Mouse (Mus musculus) kidney, adult 9 months (tissue): ENCODE data around the gene Vegfd.

Experiments used
- DNase-seq: peaks from one replicate; pipeline ENCODE4 v3.0.0; 2022

Vegfd gene

DNA sequence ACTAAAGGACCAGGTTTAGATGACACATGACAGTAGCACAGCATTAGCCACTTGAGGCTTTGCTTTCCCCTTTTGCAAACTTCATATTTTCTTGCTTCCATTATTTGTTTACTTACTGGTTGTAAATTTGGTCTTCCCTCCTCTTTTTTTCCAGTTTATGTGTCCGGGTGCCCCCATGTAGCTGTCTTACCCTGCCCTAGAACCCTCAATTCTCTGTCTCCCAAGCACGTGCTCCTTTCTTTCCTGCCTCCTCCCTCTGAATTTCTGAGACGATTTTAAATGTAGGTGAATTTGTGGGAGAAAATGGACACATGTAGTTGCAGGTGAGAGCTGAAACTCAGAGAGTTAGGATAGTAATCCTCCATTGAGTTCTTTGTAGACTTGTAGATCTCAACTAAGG lies 47.3 kb downstream of the Vegfd start:
- DNase-seq: no peak

DNA sequence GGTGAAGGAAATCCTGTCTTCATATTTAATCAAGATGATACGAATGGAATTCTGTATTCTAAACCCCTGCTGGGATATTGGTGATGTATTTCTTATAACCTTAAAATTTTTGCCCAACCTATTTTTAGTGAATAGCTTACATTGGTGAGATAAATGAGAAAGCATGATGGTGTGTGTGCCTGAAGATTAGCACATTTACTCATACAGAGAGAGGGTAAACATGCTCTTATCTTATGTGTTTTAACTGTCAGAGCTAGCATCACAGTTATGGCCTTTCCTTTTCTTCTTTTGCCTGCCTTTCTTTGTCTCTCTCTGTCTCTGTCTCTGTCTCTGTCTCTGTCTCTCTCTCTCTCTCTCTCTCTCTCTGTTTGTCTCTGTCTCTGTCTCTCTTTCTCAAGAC lies 51.6 kb downstream of the Vegfd start:
- no peak for DNase-seq

DNA sequence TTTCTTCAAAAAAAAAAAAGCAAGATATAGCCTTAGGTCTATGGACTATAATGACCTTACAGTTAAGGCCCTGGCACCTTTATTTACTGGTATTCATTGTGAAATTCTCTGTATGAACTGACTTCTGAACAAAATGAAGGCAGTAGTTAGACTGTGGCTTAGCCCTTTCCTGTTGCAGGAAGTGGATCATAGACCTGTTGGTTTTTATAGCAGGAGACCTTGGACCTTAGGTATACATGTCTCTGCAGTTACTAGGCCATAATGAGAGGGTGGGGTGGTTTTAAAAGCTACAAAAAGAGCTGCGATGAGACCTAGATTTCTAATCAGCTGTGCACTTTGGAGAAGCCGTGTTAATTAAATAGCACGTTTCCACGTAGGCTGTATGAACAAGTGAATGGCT lies 54.1 kb downstream of the Vegfd start:
- no peak for DNase-seq

DNA sequence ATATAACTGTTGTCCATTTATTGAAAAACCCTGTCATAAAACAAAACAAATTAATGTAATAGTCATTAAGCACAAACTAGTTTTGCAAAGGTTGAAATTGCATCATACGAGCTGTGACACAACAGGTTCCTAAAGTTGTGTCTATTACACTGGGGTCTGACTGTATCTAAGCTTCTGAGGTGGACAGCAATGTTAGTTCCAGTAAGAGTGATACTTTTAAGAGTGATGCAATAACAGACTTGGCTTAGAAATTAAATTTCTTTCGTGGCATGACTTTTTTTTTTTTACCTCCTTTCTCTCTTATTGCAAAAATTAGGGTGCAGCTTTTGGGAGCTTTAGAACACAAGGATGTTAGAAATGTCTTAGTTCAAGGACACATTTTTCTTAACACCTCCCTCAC lies 55.0 kb downstream of the Vegfd start:
- DNase-seq: no peak

DNA sequence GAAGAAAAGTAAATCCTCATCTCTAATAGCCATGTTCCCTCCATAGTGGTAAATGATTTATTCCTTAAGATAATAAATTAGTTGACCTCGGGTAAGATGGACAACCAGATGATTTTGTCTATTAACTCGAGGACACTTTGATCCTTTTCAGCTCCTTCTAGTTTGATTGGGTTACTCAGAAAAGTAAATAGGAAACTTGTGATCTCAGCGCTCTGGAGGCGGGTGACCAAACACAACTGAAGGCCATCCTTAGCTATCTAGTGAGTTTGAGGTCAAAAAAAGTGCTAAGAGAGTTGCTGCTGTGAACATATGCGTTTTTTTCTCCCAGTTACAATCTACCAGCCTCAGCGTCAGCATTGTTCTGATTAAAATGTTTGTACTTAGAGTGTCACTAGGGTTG lies 57.4 kb downstream of the Vegfd start:
- peak; percentile 70 for DNase-seq

DNA sequence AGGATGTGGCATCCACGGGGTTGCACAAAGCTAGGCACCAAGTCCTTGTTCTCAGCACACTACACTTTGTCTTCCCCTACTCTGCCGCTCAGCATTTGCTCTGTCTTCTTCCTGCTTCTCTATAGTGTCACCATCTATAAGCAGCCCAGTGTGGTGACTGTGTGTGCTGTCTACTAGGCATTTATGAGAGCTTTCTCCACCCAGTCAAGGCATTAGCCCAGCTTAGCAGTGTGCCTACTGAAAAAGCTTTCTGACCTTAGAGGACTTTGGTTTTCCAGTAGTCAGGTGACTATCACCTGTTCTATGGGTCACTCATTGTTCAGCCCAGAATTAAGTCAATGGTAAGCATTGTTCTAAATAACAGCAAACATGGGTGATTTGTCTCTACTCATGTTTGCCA lies 58.0 kb downstream of the Vegfd start:
- peak; percentile 39 for DNase-seq

DNA sequence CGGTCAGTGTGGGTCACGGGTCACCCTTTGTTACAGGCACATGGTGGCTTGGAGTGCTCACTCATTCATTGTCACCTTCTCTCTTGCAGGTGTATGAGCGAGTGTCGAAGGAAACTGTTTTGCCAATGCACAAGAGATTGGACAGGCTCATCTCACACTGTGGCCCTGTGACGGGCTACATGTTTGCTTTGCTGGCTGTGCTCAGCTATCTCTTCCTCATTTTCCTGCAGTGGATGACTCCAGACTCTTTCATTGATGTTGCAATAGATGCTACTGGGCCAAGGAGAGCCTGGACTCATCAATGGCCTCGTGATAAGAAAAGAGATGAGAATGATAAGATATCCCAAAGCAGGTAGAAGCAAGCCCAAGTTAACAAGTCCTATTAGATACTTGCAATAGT lies 58.4 kb downstream of the Vegfd start:
- no peak for DNase-seq

DNA sequence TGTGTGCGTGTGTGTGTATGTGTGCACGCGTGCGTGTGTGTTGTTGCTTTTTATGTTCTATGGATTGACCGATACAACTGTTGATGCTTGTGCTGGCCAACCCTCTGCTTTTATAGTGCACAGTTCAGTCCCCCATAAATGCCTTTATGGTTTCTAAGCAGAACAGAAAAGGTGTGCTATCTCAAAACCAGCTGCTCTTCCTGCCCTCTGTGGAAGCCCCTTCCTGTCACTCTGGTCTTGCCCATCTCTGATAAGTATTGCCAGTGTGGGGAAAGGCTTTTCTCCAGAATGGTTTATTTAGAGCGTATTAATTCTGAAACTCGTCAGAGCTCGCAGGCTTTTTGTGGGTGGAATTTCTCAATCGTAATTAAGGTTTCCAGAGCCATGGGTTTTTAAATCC lies 59.5 kb downstream of the Vegfd start:
- no peak for DNase-seq

DNA sequence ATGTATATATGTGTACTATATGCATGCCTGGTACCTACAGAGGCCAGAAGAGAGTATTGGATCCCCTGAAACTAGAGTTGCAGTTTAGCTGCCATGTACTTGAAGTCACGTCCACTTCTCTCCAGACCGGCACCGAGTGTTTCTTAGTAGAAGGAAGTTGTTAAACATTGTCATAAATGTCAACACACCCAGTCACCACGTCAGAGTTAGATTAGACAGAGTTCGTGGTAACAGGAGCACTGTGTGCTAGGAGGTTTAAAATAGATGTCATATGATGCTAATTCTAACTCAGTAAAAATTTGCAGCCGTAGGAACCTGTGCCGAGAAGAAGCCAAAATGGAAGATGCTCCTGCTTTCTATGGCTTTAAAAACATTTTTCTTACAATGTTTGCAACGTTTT lies 63.5 kb downstream of the Vegfd start, which contains the start of gene Asb11:
TSS of gene Asb11 (plus strand) at position 286 of the 400 bp plus-strand sequence.
- DNase-seq: no peak

DNA sequence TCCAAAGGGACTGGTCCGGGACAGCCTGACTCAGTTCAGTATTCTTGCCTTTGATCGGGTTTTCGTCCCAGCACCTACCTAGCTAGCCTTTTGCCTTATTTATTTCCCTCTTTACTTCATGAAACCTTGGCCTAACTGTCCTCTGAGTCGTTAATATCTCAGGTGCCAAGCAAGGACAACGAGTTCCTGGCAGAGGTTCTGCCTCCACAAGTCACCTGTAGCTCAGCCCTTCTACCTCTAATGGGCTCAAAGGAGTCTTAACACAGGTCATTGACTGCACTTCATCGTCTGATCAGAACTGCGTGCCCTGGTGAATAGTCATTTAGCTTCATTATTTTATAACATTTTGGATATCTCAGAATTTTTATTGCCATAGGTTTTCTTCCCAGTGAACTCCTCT lies 66.3 kb downstream of the Vegfd start:
- DNase-seq: peak; percentile 57

DNA sequence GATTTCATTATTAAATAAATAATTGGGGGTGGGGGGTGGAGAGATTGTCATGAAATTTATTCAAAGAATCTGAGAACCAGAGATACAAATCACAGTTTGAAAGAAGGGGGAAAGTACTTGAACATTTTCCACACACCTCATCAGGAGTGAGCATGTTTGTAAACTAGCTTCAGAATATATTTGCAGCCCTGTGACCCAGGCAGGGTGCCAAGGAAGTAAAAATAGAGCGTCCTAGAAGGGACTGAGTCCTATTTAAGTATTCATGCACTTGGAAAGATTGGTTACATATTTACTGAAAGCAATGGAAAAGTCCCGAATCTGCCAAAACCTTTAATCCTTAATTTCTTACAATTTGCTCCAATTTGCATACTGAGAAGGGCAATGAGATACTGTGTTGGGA lies 67.0 kb downstream of the Vegfd start:
- peak; percentile 95 for DNase-seq

DNA sequence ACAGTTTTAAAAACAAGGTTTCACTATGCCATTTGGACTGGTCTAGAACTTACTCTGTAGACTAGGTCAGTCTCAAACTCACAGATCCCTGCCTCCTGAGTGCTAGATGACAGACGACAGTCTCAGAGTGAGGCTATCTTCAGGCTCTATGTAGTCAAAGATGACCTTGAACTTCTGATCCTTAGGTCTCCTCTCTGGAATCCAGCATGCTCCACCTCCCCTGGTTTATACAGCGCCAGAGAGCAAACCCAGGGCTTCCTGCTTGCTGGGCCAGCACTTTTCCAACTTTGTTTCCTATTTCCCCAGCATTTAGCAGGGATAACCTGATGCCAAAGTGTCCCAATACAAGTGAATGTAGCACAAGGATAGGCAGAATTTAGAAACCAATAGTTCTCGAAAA lies 67.5 kb downstream of the Vegfd start:
- peak; percentile 56 for DNase-seq

DNA sequence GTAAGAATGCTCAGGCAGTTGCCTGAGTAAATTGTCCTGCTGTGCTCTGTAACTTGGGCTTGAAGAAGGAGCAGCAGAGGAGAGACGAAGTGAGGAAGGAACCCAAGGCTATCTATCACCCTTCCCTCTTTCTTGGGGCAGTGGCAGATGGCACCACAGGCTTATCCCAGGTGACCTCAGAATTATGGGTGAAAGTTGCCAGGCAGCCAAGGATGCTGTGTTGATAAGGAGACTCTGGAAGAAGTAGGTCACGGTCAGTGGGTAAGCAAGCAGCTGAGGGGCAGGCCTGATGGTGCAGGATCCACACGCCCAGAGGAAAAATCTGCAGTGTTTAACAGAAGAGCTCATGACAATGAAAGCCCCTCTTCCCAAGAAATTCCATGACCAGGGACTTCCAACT lies 68.1 kb downstream of the Vegfd start:
- DNase-seq: no peak

DNA sequence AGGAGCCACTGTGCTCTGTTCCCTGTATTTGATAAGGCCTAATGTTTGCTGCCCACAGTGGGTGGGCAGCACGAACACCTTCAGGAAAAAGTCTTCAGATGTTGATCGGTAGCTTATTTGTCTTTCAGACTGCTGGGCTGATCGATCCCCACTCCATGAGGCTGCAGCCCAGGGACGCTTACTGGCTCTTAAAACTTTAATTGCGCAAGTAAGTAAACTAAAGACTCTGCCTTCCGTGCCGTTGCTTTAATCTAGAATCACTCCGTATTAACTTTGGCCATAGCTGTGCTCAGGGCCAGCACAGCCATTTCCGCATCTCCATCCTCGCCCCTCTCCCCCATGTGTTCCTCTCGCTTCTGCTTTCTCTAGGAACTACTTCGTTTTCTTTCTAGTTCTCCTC lies 72.4 kb downstream of the Vegfd start:
- DNase-seq: no peak

DNA sequence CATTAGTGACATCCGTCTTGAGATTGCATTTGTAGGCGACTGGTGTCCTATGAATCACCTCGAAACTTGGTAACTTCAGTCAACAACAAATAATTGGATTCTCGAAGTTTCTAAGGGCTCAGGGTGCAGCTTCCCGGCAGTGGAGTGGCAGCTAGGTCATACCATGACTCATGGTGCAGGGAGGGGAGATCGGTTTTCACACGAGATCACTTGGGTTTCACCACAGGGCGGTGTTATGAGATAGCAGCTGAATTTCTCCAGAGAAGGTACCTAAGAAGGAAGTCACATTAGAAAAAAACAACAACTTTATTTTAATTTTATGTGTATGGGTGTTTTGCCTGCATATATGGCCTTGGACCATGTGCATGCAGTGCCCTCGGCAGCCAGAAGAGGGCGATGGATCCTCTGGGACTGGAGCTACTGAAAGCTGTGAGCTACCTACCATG lies 73.0 kb downstream of the Vegfd start:
- DNase-seq: no peak

DNA sequence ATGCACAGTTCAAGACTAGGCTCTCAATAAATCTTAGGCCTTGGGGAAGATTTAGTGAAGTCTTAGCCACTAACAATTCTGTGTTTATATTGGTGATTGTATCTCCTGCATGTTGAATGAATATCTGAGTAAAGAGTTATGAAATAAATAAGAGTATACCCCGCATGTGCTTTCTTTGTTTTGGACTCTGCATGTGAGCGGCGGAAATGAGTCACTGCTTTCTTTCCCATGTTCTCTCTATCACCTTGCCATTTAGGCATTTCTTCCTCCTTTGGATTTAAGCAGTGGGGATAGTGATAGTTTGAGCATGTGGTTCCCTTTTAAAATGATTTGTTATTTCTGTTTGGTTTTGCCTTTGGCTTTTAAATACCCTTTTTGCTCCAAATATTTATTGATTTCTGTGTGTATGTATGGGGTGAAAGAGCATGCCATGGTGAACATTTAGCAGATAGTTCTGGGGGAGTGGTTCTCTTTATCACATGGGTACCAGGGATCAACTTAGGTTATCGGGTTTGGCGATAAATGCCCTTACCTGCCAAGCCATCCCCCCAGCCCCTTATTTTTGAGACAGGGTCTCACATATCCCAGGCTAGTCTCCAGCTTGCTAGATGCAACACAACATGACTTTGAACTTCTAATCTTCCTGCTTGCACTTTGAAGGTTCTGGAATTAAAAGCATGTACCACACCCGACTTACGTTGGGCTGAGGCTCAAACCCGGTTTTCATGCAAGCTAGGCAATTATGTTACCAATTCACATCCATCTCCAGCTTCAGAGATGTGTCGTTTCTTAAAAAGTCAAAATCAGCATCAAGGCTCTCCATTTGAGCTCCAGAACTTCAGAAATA lies 73.9 kb downstream of the Vegfd start:
- DNase-seq: no peak

DNA sequence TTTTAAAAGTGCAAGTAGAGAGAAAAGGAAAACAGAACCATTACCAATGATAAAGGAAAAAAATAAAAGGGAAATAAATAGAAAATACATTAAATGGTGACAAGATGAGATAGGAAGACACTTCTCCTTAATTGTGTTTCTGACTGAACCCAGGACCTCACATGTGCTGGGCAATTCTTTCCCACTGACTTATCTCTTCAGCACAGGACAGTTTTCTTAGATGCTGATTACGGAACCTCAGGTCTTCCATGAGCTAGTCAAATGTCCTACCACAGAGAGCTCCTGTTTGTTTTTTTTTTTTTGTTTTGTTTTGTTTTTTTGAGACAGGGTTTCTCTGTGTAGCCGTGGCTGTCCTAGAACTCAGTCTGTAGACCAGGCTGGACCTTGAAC lies 74.5 kb downstream of the Vegfd start:
- no peak for DNase-seq

DNA sequence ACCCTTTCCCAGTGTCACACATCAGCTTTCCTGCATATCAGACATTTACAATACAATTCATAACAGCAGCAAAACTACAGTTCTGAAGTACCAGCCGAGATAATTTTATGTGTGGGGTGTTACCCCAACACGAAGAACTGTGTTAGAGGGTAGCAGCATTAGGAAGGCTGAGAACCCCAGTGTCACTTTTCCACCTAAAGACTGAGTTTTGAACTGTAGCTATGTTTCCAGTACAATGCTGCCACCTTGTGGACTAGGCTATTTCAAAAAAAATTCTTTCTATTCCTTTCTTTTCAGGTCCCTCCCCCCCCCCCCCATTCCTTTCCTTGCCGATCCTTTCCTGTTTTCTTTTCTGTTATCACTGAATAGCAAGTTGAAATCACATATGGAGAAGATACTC lies 76.0 kb downstream of the Vegfd start:
- DNase-seq: peak; percentile 77
